Mouse (Mus musculus): ENCODE measurements around the gene Myh14. TPM values are rescaled to one million over a fixed set of nuclear protein-coding genes. Genes with fewer than 3 reads are reported as not detected.

The Myh14 gene
- polyA plus RNA-seq, 1 experiment from 2014 or later = 1.8 TPM

DNA sequence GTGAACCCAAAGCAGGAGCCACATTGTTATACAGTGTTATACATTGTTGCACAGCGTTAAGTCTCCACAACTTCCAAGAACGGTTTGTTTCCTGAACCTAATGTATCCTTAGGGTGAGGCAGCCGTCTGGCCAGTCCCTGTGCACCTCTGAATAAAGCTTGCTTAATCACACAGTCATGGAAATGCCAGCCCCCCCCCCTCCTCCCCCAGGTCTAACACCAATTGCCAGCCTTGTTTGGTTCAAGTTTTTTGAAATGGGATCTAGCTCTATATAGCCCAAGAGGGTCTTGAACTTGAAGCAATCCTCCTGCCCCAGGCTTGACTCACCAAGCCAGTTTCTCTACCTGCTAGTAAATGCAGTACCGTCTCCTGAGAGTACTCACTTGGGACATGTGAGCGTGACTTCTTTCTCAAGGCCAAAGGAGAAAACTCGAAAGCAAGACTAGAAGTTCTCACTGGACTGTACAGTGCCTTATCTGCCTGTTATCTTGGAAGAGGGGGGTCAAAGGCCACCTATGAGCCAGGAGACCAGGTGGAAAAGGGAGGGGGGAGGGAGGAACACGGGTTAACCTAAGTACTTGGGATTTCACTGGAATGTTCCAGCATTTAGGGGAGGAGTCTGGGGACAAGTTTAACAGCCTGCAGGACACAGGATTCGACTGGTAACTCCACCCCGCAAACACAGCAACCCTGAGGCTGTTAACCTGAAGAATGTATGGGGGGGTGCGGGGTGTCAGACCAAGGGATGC lies 23.0 kb upstream of the Myh14 start:
- peaks cover 15% of the 10 kb centered on the region for H3K27me3 ChIP-seq (ENCODE audit: poor library complexity, severe bottlenecking)
- no peak for DNase-seq (ENCODE audit: extremely low spot score, low spot score)
- WGBS = 79% methylated on average over 10 of the region's 10 CpGs
- no peaks in the 10 kb centered on the region for H3K9me3 ChIP-seq
- no peak overlapping the region for H3K4me3 ChIP-seq
- H3K27ac ChIP-seq = no peak overlapping the region
- H3K4me1 ChIP-seq = peaks cover 13% of the 10 kb centered on the region
- H3K36me3 ChIP-seq (replicated peaks) = no peaks in the 10 kb centered on the region

DNA sequence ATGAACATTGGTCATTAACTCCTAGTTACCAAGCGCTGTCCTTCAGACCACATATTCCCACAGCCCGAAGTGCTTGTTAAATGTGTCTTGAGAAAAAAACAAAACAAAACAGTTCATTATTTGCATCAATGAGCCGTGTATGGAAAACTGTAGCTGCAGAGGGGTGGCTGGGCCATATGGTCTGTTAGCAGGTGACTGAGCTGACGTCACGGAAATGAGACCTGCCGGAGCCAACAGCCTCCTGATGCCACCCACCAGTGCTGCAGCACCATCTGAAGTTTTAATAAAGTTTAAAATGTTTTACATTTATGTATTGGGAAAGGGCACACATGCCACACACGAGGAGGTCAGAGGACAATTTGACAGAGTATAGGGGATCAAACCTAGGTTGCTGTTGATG lies 18.7 kb upstream of the Myh14 start:
- Histone ChIP-seq H3K36me3 (replicated peaks) (no peaks in the 10 kb centered on the region), H3K27ac (no peak overlapping the region), H3K4me3 (no peak overlapping the region), H3K27me3 (ENCODE audit: poor library complexity, severe bottlenecking) (no peaks in the 10 kb centered on the region), H3K9me3 (no peaks in the 10 kb centered on the region), H3K4me1 (0 out of 2 replicates have a peak, but pooled peaks cover 5% of the 10 kb centered on the region)
- DNase-seq (ENCODE audit: extremely low spot score, low spot score) = no peak
- 91% methylated on average over 7 of the region's 7 CpGs for WGBS

DNA sequence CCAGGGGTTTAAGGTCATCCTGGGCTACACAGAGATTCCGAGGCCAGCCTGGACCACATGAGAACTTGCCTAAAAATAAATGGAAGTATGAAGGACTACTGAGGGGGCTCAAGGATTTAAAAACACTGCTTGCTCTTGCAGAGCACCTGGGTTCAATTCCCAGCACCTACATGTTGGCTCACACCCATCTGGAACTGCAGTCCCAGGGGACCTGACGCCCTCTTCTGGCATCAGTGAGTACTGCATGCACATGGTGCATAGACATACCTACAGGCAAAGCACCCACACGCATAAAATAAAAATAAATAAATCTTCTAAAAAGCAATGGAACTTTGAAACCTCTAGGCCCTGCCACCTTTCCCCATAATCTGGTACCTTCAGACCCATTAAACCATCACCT lies 18.2 kb upstream of the Myh14 start:
- no peak for DNase-seq (ENCODE audit: extremely low spot score, low spot score)
- H3K27ac ChIP-seq = no peak overlapping the region
- H3K27me3 ChIP-seq (ENCODE audit: poor library complexity, severe bottlenecking) = no peaks in the 10 kb centered on the region
- no peak overlapping the region for H3K4me3 ChIP-seq
- no peaks in the 10 kb centered on the region for H3K9me3 ChIP-seq
- no peaks in the 10 kb centered on the region for H3K36me3 ChIP-seq (replicated peaks)
- WGBS = 75% methylated on average over 3 of the region's 3 CpGs
- 0 out of 2 replicates have a peak, but pooled peaks cover 5% of the 10 kb centered on the region for H3K4me1 ChIP-seq

DNA sequence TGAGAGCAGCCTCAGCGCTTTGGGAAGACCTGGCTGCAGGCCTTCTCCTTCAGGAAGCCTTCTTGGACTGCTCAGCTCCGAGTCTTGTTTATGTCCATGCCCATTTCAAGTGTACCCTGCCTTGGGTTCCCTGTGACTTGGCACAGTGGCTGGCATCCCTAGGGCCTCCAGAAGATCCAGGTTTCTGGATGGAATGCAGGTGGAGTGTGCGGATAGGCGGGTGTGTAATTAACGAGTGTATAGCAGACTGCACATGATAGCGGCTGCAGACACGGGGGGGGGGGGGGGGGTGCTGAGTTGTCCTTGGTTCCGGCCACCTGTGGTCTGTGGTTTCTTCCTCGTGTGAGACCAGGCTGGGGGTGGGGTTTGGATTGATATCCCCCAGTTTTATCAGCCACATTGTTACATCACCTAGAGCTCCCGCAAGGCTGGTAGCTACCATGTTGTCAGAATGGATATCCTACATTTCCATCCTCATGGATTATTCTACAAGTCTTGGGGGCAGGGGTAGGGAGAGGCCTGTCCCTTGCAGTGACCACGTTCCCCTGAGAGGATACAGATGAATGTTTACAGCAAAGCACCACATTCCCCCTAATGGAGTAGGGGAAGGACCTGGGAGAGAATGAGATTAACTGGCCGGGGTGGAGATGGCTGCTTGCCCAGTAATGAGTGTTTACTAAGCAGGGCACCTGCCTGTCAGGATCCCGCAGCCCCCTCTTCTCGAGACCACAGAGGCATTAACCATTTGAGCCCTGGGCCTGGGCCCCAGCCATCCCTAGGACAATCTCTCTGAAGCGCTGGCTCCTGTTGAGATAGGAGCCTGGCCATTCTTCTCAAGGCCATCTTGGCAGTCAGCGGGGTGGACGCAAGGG lies 15.1 kb upstream of the Myh14 start:
- Histone ChIP-seq H3K36me3 (replicated peaks) (no peaks in the 10 kb centered on the region), H3K4me1 (0 out of 2 replicates have a peak, but pooled peaks cover 5% of the 10 kb centered on the region), H3K27ac (0 out of 2 replicates have a peak overlapping the region, but pooled peaks have one; percentile 15), H3K4me3 (no peak overlapping the region), H3K27me3 (ENCODE audit: poor library complexity, severe bottlenecking) (no peaks in the 10 kb centered on the region), H3K9me3 (peaks cover 3% of the 10 kb centered on the region; the same call in 1 of the 2 replicates)
- WGBS = 72% methylated on average over 17 of the region's 17 CpGs
- DNase-seq (ENCODE audit: extremely low spot score, low spot score) = no peak

DNA sequence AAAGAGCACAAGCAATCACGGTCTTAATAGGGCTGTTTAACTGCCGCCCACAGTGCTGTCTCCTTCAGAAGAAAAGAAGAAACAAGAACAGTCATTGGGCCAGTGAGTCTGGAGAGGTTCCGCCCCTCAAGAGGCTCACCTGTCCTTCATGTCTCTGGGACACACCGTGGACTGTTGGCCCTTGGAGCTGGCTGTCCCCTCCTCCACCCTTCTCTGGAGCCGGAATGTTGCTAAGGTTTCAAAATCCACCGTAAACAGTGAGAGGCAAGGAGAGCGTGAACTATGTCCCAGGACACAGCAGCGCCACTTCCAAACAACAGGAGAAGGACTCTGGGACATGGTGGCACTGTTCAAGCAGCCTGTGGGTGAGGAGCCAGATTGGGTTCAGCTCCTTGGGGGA lies 13.0 kb upstream of the Myh14 start:
- H3K4me1 ChIP-seq = 0 out of 2 replicates have a peak, but pooled peaks cover 5% of the 10 kb centered on the region

DNA sequence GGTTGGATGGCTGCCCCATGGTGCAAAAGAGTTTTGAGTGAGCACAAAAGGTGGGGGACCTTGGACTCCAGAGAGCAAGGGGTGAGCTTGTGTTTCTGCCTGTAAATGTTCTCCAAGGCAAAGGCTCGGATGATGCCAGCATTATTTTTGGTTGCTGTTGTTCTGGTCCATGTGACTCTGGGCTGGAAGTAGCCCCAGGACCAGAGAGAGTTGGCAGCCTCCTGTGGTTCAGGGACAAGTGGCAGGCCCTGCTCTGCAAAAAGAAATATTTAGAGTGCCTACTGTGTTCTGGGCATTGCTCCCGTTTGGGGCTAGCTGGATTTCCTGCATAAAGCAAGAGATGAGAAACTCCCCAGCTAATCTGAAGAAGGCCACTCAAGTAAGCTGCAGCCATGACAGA lies 6.0 kb upstream of the Myh14 start:
- peaks cover 4% of the 10 kb centered on the region; the same call in 1 of the 2 replicates for H3K9me3 ChIP-seq
- no peak for DNase-seq (ENCODE audit: extremely low spot score, low spot score)
- H3K27ac ChIP-seq = no peak overlapping the region
- no peak overlapping the region for H3K4me3 ChIP-seq
- peaks cover 20% of the 10 kb centered on the region for H3K27me3 ChIP-seq (ENCODE audit: poor library complexity, severe bottlenecking)
- peaks cover 10% of the 10 kb centered on the region for H3K4me1 ChIP-seq
- WGBS = 62% methylated on average over 2 of the region's 2 CpGs
- H3K36me3 ChIP-seq (replicated peaks) = no peaks in the 10 kb centered on the region

More for the DNA sequence above, 13.0 kb upstream of the Myh14 start:
- WGBS = 87% methylated on average over 8 of the region's 8 CpGs
- no peak for DNase-seq (ENCODE audit: extremely low spot score, low spot score)
- Histone ChIP-seq H3K9me3 (peaks cover 4% of the 10 kb centered on the region; the same call in 1 of the 2 replicates), H3K27me3 (ENCODE audit: poor library complexity, severe bottlenecking) (no peaks in the 10 kb centered on the region), H3K4me3 (no peak overlapping the region), H3K27ac (no peak overlapping the region), H3K36me3 (replicated peaks) (no peaks in the 10 kb centered on the region)

DNA sequence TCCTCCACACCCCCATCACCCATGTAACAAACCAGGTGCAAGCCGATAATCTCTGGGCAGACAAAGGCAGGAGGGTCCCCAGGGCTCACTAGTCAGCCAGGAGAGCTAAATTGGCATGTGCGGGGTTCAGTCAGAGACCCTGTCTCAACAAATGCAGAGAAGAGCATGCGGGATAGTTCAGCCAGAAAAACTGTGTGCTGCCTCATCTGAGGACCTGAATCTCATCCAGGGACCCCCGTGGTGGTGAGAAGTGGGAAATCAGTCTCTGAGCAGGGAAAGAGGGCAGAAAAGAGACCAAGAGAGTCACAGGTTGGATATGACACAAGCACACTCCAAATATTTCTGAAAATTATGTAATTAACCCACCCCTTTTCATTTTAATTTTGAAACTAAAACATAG lies 5.5 kb upstream of the Myh14 start:
- Histone ChIP-seq H3K36me3 (replicated peaks) (no peaks in the 10 kb centered on the region), H3K4me3 (no peak overlapping the region), H3K27me3 (ENCODE audit: poor library complexity, severe bottlenecking) (peaks cover 21% of the 10 kb centered on the region), H3K9me3 (peaks cover 4% of the 10 kb centered on the region; the same call in 1 of the 2 replicates), H3K27ac (no peak overlapping the region), H3K4me1 (peaks cover 15% of the 10 kb centered on the region)
- no peak for DNase-seq (ENCODE audit: extremely low spot score, low spot score)
- 69% methylated on average over 4 of the region's 4 CpGs for WGBS

DNA sequence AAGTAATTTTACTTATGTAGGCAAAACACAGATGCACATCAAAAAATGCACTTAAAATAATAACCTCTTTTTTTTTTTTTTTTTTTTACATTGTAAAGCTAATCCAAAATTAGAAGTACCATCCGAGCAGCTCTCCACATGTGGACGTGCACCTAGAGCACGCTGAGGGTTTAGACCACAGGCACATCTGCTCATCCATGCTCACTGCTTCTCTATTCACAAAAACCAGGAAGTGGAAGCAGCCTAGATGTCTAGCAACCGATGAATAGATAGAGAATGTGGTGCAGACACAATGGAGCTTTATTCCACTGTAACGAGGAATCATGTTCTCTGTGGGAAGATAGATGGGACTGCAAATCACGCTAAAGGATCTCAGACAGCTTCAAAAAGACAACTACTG lies 4.5 kb upstream of the Myh14 start:
- Histone ChIP-seq H3K27me3 (ENCODE audit: poor library complexity, severe bottlenecking) (peaks cover 29% of the 10 kb centered on the region), H3K36me3 (replicated peaks) (no peaks in the 10 kb centered on the region), H3K4me1 (peaks cover 24% of the 10 kb centered on the region), H3K4me3 (no peak overlapping the region), H3K27ac (no peak overlapping the region), H3K9me3 (no peaks in the 10 kb centered on the region; the same call in 1 of the 2 replicates)
- WGBS = 73% methylated on average over 6 of the region's 6 CpGs
- no peak for DNase-seq (ENCODE audit: extremely low spot score, low spot score)

DNA sequence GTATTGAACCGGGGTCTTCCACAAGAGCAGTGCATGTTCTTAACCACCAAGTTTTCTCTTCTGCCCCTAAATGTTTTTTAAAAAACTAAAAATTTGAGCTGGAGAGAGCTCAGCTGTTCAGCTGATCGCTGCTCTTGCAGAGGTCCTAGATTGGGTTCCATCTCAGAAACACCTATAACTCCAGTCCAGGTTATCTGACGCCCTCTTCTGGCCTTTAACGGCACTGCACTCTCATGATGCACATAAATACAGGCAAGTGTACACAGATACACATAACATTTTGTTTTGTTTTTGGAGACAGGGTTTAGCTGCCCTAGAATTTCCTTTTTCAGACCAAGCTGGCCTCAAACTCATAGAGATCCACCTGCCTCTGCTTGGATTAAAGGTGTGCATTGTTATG lies 3.9 kb upstream of the Myh14 start:
- Histone ChIP-seq H3K9me3 (no peaks in the 10 kb centered on the region; the same call in 1 of the 2 replicates), H3K27me3 (ENCODE audit: poor library complexity, severe bottlenecking) (peaks cover 35% of the 10 kb centered on the region), H3K27ac (no peak overlapping the region), H3K4me3 (no peak overlapping the region), H3K4me1 (peaks cover 24% of the 10 kb centered on the region), H3K36me3 (replicated peaks) (no peaks in the 10 kb centered on the region)
- WGBS = 76% methylated on average over 4 of the region's 4 CpGs
- DNase-seq (ENCODE audit: extremely low spot score, low spot score) = no peak

DNA sequence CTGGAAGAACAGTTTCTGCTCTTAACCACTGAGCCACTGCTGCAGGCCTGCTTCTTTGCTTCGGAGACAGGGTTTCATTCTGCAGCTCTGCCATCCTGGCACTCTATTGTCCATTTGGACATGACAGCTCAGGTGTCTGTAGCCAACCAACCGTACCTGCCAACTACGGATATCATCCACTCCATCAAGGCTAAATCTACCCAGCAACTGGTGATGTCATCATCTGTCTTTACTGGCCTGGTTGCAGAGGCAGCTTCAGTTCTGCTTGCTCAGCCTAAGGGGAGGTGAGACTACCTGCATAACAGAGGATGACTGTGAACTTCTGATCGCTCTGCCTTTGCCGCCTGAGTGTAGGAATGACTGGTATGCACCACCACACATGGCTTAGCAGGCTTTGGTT lies 1.6 kb upstream of the Myh14 start:
- no peak for DNase-seq (ENCODE audit: extremely low spot score, low spot score)
- WGBS = 79% methylated on average over 5 of the region's 5 CpGs
- no peak overlapping the region for H3K4me3 ChIP-seq
- H3K27me3 ChIP-seq (ENCODE audit: poor library complexity, severe bottlenecking) = peaks cover 58% of the 10 kb centered on the region
- H3K4me1 ChIP-seq = peaks cover 27% of the 10 kb centered on the region
- H3K9me3 ChIP-seq = no peaks in the 10 kb centered on the region; the same call in 1 of the 2 replicates
- H3K27ac ChIP-seq = no peak overlapping the region
- no peaks in the 10 kb centered on the region for H3K36me3 ChIP-seq (replicated peaks)

DNA sequence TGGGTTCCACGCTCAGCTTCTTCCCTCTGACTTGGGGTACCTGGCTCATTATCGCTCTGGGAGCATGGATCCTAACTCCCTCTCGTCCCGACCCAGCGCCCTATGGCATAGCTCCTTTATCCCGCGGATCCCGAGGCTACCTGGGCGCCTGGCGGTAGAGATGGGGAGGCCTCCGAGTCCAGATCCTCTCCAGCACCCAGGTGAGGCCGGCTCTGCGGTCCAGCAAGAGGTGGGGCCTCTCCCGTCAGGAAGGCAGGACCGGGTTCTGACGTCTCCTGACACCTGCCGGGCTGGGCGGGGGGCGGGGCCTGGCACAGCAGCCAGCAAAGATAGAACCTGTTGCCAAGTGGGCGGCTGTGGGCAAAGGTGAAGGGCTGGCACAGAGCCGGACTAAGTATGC lies 1.5 kb downstream of the Myh14 start:
- peaks cover 5% of the 10 kb centered on the region; the same call in 1 of the 2 replicates for H3K9me3 ChIP-seq
- H3K27me3 ChIP-seq (ENCODE audit: poor library complexity, severe bottlenecking) = peaks cover 66% of the 10 kb centered on the region
- no peak overlapping the region for H3K27ac ChIP-seq
- 16% methylated on average over 21 of the region's 21 CpGs for WGBS
- DNase-seq (ENCODE audit: extremely low spot score, low spot score) = no peak
- H3K36me3 ChIP-seq (replicated peaks) = no peaks in the 10 kb centered on the region
- peaks cover 27% of the 10 kb centered on the region for H3K4me1 ChIP-seq
- H3K4me3 ChIP-seq = no peak overlapping the region

DNA sequence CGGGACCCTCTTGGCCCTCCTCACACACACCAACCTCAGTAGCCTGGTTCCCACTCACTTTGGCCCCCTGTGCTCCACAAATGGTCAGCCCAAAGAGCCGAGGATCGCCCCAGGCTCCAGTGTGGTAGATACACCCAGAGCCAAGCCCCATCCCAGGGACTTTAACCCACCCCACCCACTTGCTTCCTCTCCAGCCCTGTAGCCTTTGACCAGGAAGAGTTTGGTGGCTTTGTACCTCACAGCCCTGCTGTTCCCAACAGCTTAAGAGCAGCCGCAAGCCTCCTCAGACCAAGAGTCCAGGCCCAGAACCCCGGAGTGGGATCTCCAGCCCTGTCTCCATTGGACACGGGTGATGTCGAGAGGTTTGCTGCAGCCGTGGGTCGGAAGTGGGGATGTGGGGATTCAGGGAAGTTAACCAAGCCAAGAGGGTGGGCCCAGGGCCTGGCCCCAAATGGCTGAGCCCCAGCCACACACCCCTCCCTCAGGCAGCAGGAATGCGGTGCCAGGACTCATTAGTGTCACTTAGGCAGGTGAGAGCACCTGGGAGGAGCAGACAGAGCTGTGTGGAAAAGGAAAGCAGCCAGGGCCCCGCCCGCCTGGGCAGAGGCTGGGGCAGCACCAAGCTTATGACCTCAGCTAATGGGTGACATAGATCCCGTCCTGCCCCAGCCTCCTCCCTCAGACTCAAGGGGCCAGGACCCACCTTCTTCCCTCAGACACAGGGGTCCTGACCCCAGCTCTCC lies 2.5 kb downstream of the Myh14 start:
- no peak overlapping the region for H3K4me3 ChIP-seq
- 65% methylated on average over 13 of the region's 13 CpGs for WGBS
- H3K27ac ChIP-seq = no peak overlapping the region

More for the DNA sequence above, 2.5 kb downstream of the Myh14 start:
- peaks cover 62% of the 10 kb centered on the region for H3K27me3 ChIP-seq (ENCODE audit: poor library complexity, severe bottlenecking)
- no peaks in the 10 kb centered on the region for H3K36me3 ChIP-seq (replicated peaks)
- no peak for DNase-seq (ENCODE audit: extremely low spot score, low spot score)
- H3K4me1 ChIP-seq = peaks cover 27% of the 10 kb centered on the region
- H3K9me3 ChIP-seq = peaks cover 5% of the 10 kb centered on the region; the same call in 1 of the 2 replicates
